Mouse (Mus musculus) heart, adult 2 months (tissue): ENCODE measurements around the gene Ceacam1.

Experiments used
- CTCF ChIP-seq: fragments of 200-600 bp; IDR thresholded peaks from 2 replicates; pipeline ENCODE4 v1.8.1; 2022; ENCODE audit warnings: antibody characterized with exemption, mild to moderate bottlenecking, moderate library complexity
- EP300 ChIP-seq: fragments of 200-500 bp; IDR thresholded peaks from 2 replicates; pipeline ENCODE4 v1.6.1; 2011; ENCODE audit warnings: low read depth, low read length, control low read depth; ENCODE audit not compliant: insufficient read depth
- POLR2A ChIP-seq: fragments of 200-500 bp; IDR thresholded peaks from 2 replicates; pipeline ENCODE4 v1.6.1; 2011; ENCODE audit warnings: mild to moderate bottlenecking, low read depth, low read length, control low read depth; ENCODE audit not compliant: insufficient read depth

GRCm38 (mm10) chr7:25494649-25495048 lies 17.2 kb upstream of the Ceacam1 start:
- TF ChIP-seq POLR2A, result no peak
- no peak for TF ChIP-seq CTCF
- TF ChIP-seq EP300, result no peak
